Mouse (Mus musculus) limb, embryonic 15.5 days (tissue): Measurements from ENCODE around the gene Dock4. TPM values are rescaled to one million over a fixed set of nuclear protein-coding genes. Genes with fewer than 3 reads are reported as not detected.

Experiments
- ATAC-seq: fragments of 200-750 bp; cut with Nextera tagmentation; 2 replicates; pipeline ENCODE4 v1.8.0; 2017; ENCODE audit warnings: low read depth, moderate TSS enrichment; ENCODE audit not compliant: insufficient number of reproducible peaks, low FRiP score, low TSS enrichment
- H3K27ac ChIP-seq: fragments of 300-500 bp; sonication (generic); 2 replicates; pipeline ENCODE4 v1.5.1; 2015; ENCODE audit warnings: moderate library complexity, mild to moderate bottlenecking, inconsistent platforms
- H3K27me3 ChIP-seq: fragments of 300-500 bp; sonication (generic); 2 replicates; pipeline ENCODE4 v1.6.1; 2015; ENCODE audit warnings: inconsistent platforms
- H3K36me3 ChIP-seq: fragments of 300-500 bp; sonication (generic); 2 replicates; pipeline ENCODE4 v1.6.1; 2015; ENCODE audit warnings: inconsistent platforms
- H3K4me1 ChIP-seq: fragments of 300-500 bp; sonication (generic); 2 replicates; pipeline ENCODE4 v1.6.1; 2015; ENCODE audit warnings: inconsistent platforms
- H3K4me2 ChIP-seq: fragments of 300-500 bp; sonication (generic); 2 replicates; pipeline ENCODE4 v1.6.1; 2015; ENCODE audit warnings: mild to moderate bottlenecking, inconsistent platforms
- H3K4me3 ChIP-seq: fragments of 300-500 bp; sonication (generic); 2 replicates; pipeline ENCODE4 v1.5.1; 2015; ENCODE audit warnings: mild to moderate bottlenecking, inconsistent platforms
- H3K9ac ChIP-seq: fragments of 300-500 bp; sonication (generic); 2 replicates; pipeline ENCODE4 v1.6.1; 2015; ENCODE audit warnings: inconsistent platforms
- H3K9me3 ChIP-seq: fragments of 300-500 bp; sonication (generic); 2 replicates; pipeline ENCODE4 v1.6.1; 2016; ENCODE audit warnings: inconsistent platforms
- WGBS: fragments of 180-500 bp; shearing (Covaris S2); methylation state at CpG from one replicate; pipeline ENCODE4 v1.1.7; 2015; 5-methylcytosine and 5-hydroxymethylcytosine counted together
- polyA plus RNA-seq: library from polyadenylated mRNA; unstranded; fragments of >200 nt; fragmentation: Nextera tagmentation; extraction: Ambion mirVana; gene quantifications from 2 replicates; pipeline ENCODE4 v1.2.1, GENCODE M21; 2015

Dock4 gene
- polyA plus RNA-seq, 1 experiment from 2014 or later = 13.6 TPM

- Histone ChIP-seq H3K4me3 (no peak overlapping the region), H3K36me3 (no peaks in the 10 kb centered on the region), H3K9ac (no peak overlapping the region), H3K27ac (no peak overlapping the region), H3K9me3 (no peaks in the 10 kb centered on the region), H3K4me2 (no peak overlapping the region), H3K27me3 (no peaks in the 10 kb centered on the region), H3K4me1 (peaks cover 2% of the 10 kb centered on the region; the same call in 1 of the 2 replicates)
- WGBS = 43% methylated on average over 3 of the region's 3 CpGs
- ATAC-seq = no peak
These were observed 11.7 kb upstream of the Dock4 start for GRCm38 (mm10) chr12:40434101-40434500.

GRCm38 (mm10) chr12:40438049-40438448 lies 7.7 kb upstream of the Dock4 start:
- H3K27me3 ChIP-seq = no peaks in the 10 kb centered on the region
- 61% methylated on average over 2 of the region's 2 CpGs for WGBS
- no peak overlapping the region for H3K4me3 ChIP-seq
- no peaks in the 10 kb centered on the region for H3K36me3 ChIP-seq
- no peak for ATAC-seq
- no peaks in the 10 kb centered on the region for H3K9me3 ChIP-seq
- H3K4me1 ChIP-seq = no peaks in the 10 kb centered on the region; the same call in 1 of the 2 replicates
- no peak overlapping the region for H3K4me2 ChIP-seq
- no peak overlapping the region for H3K9ac ChIP-seq
- no peak overlapping the region for H3K27ac ChIP-seq

GRCm38 (mm10) chr12:40445206-40445605 lies 546 bp upstream of the Dock4 start:
- H3K4me2 ChIP-seq = peak overlapping the region; percentile 75
- peak overlapping the region; percentile 44 for H3K9ac ChIP-seq
- H3K27ac ChIP-seq = peak overlapping the region; percentile 59
- no peaks in the 10 kb centered on the region for H3K36me3 ChIP-seq
- H3K27me3 ChIP-seq = no peaks in the 10 kb centered on the region
- H3K4me1 ChIP-seq = peaks cover 21% of the 10 kb centered on the region
- H3K4me3 ChIP-seq = peak overlapping the region; percentile 81
- WGBS = 2% methylated on average over 16 of the region's 16 CpGs
- 0 out of 2 replicates have a peak, but pooled peaks have one; percentile 37 for ATAC-seq
- no peaks in the 10 kb centered on the region for H3K9me3 ChIP-seq

- Histone ChIP-seq H3K9me3 (no peaks in the 10 kb centered on the region), H3K4me3 (peak overlapping the region; percentile 81), H3K36me3 (no peaks in the 10 kb centered on the region), H3K9ac (peak overlapping the region; percentile 77), H3K27ac (peak overlapping the region; percentile 86), H3K4me1 (peaks cover 21% of the 10 kb centered on the region), H3K4me2 (peak overlapping the region; percentile 90), H3K27me3 (no peaks in the 10 kb centered on the region)
- peak; percentile 7; the same call in 1 of the 2 replicates for ATAC-seq
- WGBS = under 1% methylated on average over 44 of the region's 44 CpGs
These were observed 964 bp downstream of the Dock4 start for GRCm38 (mm10) chr12:40446450-40447381.

- Histone ChIP-seq H3K9me3 (no peaks in the 10 kb centered on the region), H3K9ac (no peak overlapping the region), H3K4me1 (peaks cover 21% of the 10 kb centered on the region), H3K36me3 (no peaks in the 10 kb centered on the region), H3K4me2 (peak overlapping the region; percentile 90), H3K4me3 (peak overlapping the region; percentile 81), H3K27ac (no peak overlapping the region), H3K27me3 (no peaks in the 10 kb centered on the region)
- ATAC-seq = no peak
- 16% methylated on average over 10 of the region's 10 CpGs for WGBS
These were observed 2.0 kb downstream of the Dock4 start for GRCm38 (mm10) chr12:40447561-40448355.

- Histone ChIP-seq H3K36me3 (no peaks in the 10 kb centered on the region), H3K27me3 (no peaks in the 10 kb centered on the region), H3K9me3 (no peaks in the 10 kb centered on the region), H3K4me1 (peaks cover 21% of the 10 kb centered on the region), H3K4me2 (no peak overlapping the region), H3K27ac (no peak overlapping the region), H3K4me3 (no peak overlapping the region), H3K9ac (no peak overlapping the region)
- no peak for ATAC-seq
- WGBS = 57% methylated on average over 9 of the region's 9 CpGs
These were observed 3.5 kb downstream of the Dock4 start for GRCm38 (mm10) chr12:40449119-40449795.

GRCm38 (mm10) chr12:40456517-40456916 lies 10.8 kb downstream of the Dock4 start:
- 85% methylated on average over 2 of the region's 2 CpGs for WGBS
- no peak for ATAC-seq
- Histone ChIP-seq H3K9me3 (no peaks in the 10 kb centered on the region), H3K9ac (no peak overlapping the region), H3K27me3 (no peaks in the 10 kb centered on the region), H3K4me2 (no peak overlapping the region), H3K4me1 (no peaks in the 10 kb centered on the region), H3K27ac (no peak overlapping the region), H3K36me3 (no peaks in the 10 kb centered on the region), H3K4me3 (no peak overlapping the region)

GRCm38 (mm10) chr12:40458977-40459376 lies 13.2 kb downstream of the Dock4 start:
- Histone ChIP-seq H3K27ac (no peak overlapping the region), H3K9me3 (no peaks in the 10 kb centered on the region), H3K9ac (no peak overlapping the region), H3K4me1 (no peaks in the 10 kb centered on the region), H3K36me3 (no peaks in the 10 kb centered on the region), H3K27me3 (no peaks in the 10 kb centered on the region), H3K4me3 (no peak overlapping the region), H3K4me2 (no peak overlapping the region)
- ATAC-seq = no peak
- WGBS = 72% methylated on average over 3 of the region's 3 CpGs

GRCm38 (mm10) chr12:40459673-40460265 lies 14.0 kb downstream of the Dock4 start:
- Histone ChIP-seq H3K9ac (no peak overlapping the region), H3K27me3 (no peaks in the 10 kb centered on the region), H3K27ac (peak overlapping the region; percentile 59; the same call in 1 of the 2 replicates), H3K4me2 (no peak overlapping the region), H3K9me3 (no peaks in the 10 kb centered on the region), H3K4me3 (no peak overlapping the region), H3K36me3 (no peaks in the 10 kb centered on the region), H3K4me1 (peaks cover 7% of the 10 kb centered on the region; the same call in 1 of the 2 replicates)
- ATAC-seq = no peak
- WGBS = 71% methylated on average over 6 of the region's 6 CpGs

GRCm38 (mm10) chr12:40462693-40463235 lies 17.0 kb downstream of the Dock4 start:
- Histone ChIP-seq H3K9me3 (no peaks in the 10 kb centered on the region), H3K9ac (no peak overlapping the region), H3K4me3 (no peak overlapping the region), H3K27me3 (no peaks in the 10 kb centered on the region), H3K27ac (0 out of 2 replicates have a peak overlapping the region, but pooled peaks have one; percentile 9), H3K4me1 (peaks cover 9% of the 10 kb centered on the region; the same call in 1 of the 2 replicates), H3K36me3 (no peaks in the 10 kb centered on the region), H3K4me2 (no peak overlapping the region)
- no peak for ATAC-seq
- 52% methylated on average over 7 of the region's 7 CpGs for WGBS

GRCm38 (mm10) chr12:40463828-40464227 lies 18.1 kb downstream of the Dock4 start:
- Histone ChIP-seq H3K27ac (no peak overlapping the region), H3K4me1 (peaks cover 9% of the 10 kb centered on the region; the same call in 1 of the 2 replicates), H3K4me3 (no peak overlapping the region), H3K4me2 (no peak overlapping the region), H3K9ac (no peak overlapping the region), H3K27me3 (no peaks in the 10 kb centered on the region), H3K9me3 (no peaks in the 10 kb centered on the region), H3K36me3 (no peaks in the 10 kb centered on the region)
- no peak for ATAC-seq
- 64% methylated on average over 2 of the region's 2 CpGs for WGBS
